Mouse (Mus musculus): ENCODE measurements around the gene Foxj3. TPM values are rescaled to one million over a fixed set of nuclear protein-coding genes. Genes with fewer than 3 reads are reported as not detected.

Gene Foxj3
- polyA plus RNA-seq (2012; rRNA removed), result 41.1 and 45.4 TPM in 2 replicates

DNA sequence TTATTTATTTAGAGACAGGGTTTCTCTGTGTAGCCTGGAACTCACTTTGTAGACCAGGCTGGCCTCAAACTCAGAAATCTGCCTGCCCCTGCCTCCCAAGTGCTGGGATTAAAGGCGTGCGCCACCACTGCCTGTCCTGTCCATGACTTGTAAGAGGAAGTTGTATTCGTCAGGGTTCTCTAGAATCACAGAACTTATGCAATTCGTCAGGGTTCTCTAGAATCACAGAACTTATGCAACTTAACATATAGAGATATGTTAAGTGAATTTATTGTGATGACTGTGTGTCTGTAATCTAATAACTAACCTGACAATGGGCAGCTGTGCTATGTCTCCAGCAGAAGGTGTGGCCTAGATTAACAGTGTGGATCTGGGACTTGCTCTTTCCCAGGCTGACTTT, at the start of gene Foxj3:
Gene Foxj3, plus strand, starts transcription at position 390 of the 400 bp plus-strand sequence.

DNA sequence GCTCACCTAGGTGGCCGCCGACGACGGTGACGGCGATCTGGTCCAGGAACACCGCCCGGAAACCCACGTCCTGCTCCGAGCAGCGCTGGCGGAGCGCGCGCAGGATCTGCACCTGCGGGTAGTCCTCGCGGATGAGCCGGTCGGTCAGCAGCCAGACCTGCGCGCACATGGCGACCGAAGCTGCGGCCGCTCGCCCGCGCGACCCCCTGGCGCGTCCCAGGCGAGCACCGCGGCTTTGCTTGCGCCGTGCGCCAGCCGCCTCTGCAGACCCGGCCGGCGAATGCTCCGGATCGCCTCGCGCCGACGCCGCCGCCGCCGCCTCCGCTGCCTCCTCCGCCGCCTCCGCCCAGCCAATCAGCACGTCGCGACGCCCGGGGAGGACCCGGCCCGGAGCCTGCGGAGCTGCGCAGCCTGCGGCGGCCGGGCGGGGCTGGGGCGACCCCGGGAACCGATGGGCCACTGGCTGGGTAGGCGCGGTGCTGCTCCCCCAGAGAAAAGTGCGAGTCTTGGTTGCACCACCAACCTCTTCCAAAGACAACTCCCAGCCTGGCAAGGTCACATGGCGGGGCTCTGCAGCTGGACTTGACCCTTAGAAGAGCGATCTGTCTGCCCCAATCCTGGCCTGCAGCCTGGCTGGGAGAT, 44.4 kb upstream of the Foxj3 start, which contains the start of gene Rimkla:
Gene Rimkla, minus strand, starts transcription at position 338 of the 642 bp plus-strand sequence.

DNA sequence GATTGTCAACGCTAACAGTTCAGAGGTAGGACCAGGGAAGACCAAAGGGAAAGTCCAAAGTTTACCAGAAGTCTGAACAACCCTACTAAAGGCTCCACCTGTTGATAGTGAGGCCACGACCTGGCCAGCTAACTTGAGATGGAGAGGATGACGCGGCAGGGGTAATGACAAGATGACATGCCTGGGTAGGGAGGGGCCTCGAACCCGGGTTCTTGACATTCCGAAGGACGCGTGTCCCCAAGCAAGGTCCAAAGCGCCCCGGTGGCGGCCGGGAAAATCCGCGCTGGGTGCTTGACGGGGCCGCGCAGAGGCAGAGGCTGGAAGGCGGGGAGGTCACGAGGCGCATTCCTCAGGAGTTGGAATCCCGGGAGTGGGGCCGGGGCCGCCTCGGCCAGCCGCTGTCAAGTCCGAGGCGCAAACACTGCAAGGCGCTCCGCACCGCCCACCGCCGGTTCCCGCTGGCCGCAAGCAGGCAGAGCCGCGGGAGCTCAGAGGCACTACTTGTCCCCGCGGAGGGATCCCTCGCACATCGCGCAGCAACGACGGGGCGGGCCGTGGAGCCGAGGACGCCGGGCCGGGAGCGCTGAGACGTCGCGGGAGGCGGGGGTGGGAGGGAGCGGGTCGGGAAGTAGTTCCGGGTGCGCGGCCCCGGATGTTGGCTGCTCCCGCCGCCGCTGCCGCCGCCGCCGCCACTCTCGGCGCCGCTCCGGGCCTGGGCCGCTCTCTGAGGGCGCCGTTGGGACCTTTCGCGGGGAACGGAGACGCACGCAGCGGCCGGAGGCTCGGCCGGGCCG, 2.4 kb downstream of the Foxj3 start, which contains the start of gene Frg2f1:
Gene Frg2f1, minus strand, starts transcription at position 499 of the 794 bp plus-strand sequence.

DNA sequence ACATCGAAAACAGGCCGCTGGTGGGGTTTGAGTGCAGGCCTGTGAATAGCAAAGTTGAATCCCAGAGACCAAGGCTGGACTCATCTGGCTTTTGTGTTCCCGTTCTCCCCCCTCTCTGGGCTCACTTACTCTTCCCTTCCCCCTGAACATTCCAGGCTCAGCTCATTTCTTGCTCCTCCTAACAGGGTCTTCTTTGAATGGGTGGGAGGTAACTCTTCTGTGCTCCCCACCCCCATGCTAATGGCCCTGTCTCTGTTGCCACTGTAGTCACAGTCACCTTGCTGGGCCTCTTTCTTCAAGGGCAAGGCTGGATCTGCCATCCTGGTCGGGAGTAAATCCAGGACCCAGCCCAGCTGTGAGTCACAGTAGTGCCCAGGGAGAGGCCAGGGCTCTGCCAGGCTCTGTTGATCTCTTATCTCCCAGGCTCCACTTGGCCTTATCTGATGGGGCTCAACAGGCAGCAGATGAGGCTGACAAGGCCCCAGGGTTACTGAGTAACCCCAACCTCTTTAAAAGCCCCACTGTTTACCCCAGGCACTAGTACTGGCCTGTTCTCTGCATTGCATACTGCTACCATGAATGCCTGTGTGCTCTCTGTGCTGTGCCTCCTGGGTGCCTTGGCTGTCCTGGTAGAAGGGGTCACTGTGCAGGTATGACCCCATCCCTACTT, 100.5 kb downstream of the Foxj3 start, which contains the start of gene Guca2a:
Gene Guca2a, plus strand, starts transcription at position 529 of the 670 bp plus-strand sequence.

DNA sequence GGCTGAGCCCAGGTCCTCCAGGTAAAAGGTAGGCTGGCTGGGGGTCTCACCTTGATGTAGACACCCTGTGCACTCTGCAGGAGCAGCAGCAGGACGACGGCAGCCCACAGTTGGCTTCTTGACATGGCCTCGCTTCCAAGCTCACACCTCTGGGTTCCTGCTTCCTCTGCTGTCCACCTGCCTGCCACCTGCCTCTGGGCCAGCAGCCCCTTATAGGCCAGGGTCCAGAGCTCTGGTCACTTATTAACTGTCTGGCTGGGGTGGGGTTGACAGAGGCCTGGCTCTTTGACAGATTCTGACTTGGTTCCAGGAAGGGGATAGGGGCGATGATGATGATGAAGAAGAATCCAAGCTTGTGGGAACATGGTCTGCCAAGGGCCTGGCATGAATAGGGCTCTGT, 121.9 kb downstream of the Foxj3 start, which contains the start of gene Guca2b:
Gene Guca2b, minus strand, starts transcription at position 224 of the 400 bp plus-strand sequence.

Other genes starting within 250 kb of the Foxj3 start
- 777 and 833 TPM in 2 replicates for gene Ybx1, start 242.4 kb upstream of the Foxj3 start, polyA plus RNA-seq (2012; rRNA removed)
- gene Ppih, start 216.5 kb upstream of the Foxj3 start, polyA plus RNA-seq (2012; rRNA removed), result 53.0 and 55.8 TPM in 2 replicates
- 13.4 and 13.5 TPM in 2 replicates for gene Ccdc30, start 121.5 kb upstream of the Foxj3 start, polyA plus RNA-seq (2012; rRNA removed)
- 10.5 and 10.8 TPM in 2 replicates for gene Ppcs, start 114.6 kb upstream of the Foxj3 start, polyA plus RNA-seq (2012; rRNA removed)
- gene Zmynd12, start 114.2 kb upstream of the Foxj3 start, polyA plus RNA-seq (2012; rRNA removed), result 0.25 and 0.44 TPM in 2 replicates
- 21.0 and 21.6 TPM in 2 replicates for gene Rimkla, start 44.4 kb upstream of the Foxj3 start, polyA plus RNA-seq (2012; rRNA removed)
- gene Frg2f1, start 2.5 kb downstream of the Foxj3 start, polyA plus RNA-seq (2012; rRNA removed), result 13.9 and 15.2 TPM in 2 replicates
- 0.16 TPM in 1 of 2 replicates, not detected in the other for gene Guca2a, start 100.7 kb downstream of the Foxj3 start, polyA plus RNA-seq (2012; rRNA removed)
- gene Guca2b, start 122.0 kb downstream of the Foxj3 start, polyA plus RNA-seq (2012; rRNA removed), result not detected in 2 replicates
- gene Hivep3, start 196.8 kb downstream of the Foxj3 start, polyA plus RNA-seq (2012; rRNA removed), result 22.1 and 23.4 TPM in 2 replicates